Mouse (Mus musculus): ENCODE measurements around the gene Zfp810. TPM values are rescaled to one million over a fixed set of nuclear protein-coding genes. Genes with fewer than 3 reads are reported as not detected.
"Not testable (repeated sequence)": the region's sequence is repeated elsewhere in the genome, so short reads cannot be mapped to it uniquely, and the experiment has no call there.

Zfp810 gene
- polyA plus RNA-seq, 1 experiment from 2014 or later = 32.7 TPM

DNA sequence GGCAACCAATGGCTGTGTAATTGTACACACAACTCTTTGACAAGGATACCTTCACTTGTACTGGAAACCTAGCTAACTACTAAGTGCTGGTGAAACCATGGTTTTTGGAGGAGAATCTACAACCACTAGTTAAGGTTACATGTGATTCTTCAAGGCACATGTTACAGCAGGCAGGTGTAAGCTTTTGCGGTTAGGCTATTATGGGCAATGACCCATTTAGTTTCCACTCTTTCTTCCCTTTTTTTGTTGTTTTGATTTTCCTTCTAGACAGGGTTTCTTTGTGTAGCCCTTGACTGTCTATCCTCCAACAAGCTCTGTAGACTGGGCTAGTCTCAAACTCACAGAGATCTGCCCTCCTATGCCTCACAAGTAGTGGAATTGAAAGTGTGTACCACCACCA lies 17.1 kb upstream of the Zfp810 start:
- ATAC-seq = no peak
- Histone ChIP-seq H3K9ac (ENCODE audit: low read depth, low read length) (no peak overlapping the region), H3K9me3 (replicated peaks; ENCODE audit: control insufficient read depth, low read length, poor library complexity, severe bottlenecking) (no peaks in the 10 kb centered on the region), H3K27me3 (ENCODE audit: control insufficient read depth, insufficient read depth, low read depth, low read length) (no peaks in the 10 kb centered on the region), H3K4me1 (ENCODE audit: control insufficient read depth, insufficient read depth, low read length) (peaks cover 9% of the 10 kb centered on the region; the same call in 1 of the 2 replicates), H3K27ac (ENCODE audit: low read length) (no peak overlapping the region), H3K4me2 (ENCODE audit: low read length) (no peak overlapping the region), H3K4me3 (ENCODE audit: low read depth, low read length) (no peak overlapping the region), H3K36me3 (ENCODE audit: control insufficient read depth, insufficient read depth, low read length) (no peaks in the 10 kb centered on the region)
- 100% methylated on average over 1 of the region's 1 CpGs for WGBS

DNA sequence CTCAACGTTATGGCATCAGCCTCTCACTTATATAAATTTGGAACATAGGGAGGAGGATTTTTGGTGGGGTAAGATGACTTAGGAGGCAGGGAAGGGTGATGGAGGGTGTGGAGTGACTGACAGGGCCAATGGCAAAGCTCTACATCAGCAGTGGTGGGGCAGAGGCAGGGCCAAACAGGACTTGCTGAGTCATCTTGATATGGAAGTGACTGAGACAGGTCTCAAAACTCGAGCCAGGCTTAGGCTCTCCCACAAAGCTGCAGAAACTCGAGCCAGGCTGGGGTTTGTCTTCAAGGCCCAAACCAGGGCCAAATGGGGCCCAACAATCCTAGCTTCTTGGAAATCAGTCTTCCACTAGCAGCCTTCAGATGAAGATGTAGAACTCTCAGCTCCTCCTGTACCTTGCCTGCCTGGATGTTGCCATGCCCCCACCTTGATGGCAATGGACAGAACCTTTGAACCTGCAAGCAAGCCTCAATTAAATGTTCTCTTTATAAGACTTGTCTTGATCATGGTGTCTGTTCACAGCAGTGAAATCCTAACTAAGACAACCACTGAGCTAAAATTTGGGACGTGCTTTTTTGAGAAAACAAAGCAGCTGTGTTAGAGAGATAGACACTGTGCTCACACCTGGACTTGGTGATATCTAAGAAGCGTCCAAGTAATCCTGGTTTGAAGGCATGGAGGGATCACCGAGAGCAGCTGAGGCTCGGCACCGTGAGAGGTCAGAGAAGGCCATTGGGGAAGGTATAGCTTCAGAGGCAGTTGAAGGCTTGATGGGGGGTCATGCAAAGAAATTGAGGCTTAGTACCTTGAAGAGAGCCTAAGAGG lies 15.1 kb upstream of the Zfp810 start:
- no peak overlapping the region for H3K9ac ChIP-seq (ENCODE audit: low read depth, low read length)
- no peak for ATAC-seq
- WGBS = 83% methylated on average over 8 of the region's 8 CpGs

DNA sequence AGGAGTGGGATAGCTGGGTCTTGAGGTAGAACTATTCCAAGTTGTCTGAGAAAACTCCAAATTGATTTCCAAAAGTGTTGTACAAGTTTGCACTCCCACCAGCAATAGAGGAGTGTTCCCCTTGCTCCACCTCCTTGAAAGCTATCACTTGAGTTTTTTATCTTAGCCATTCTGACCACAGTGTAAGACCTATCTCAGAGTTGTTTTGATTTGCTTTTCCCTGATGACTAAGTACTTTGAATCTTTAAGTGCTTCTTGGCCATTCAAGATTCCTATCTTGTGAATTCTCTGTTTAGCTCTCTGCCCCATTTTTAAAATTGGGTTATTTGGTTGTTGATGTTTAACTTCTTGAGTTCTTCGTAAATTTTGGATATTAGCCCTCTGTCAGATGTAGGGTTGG lies 11.7 kb upstream of the Zfp810 start:
- Histone ChIP-seq H3K27ac (ENCODE audit: low read length) (no peak overlapping the region), H3K4me3 (ENCODE audit: low read depth, low read length) (no peak overlapping the region), H3K27me3 (ENCODE audit: control insufficient read depth, insufficient read depth, low read depth, low read length) (no peaks in the 10 kb centered on the region), H3K36me3 (ENCODE audit: control insufficient read depth, insufficient read depth, low read length) (no peaks in the 10 kb centered on the region), H3K9me3 (replicated peaks; ENCODE audit: control insufficient read depth, low read length, poor library complexity, severe bottlenecking) (no peaks in the 10 kb centered on the region; the same call in 1 of the 2 replicates), H3K4me2 (ENCODE audit: low read length) (no peak overlapping the region), H3K9ac (ENCODE audit: low read depth, low read length) (no peak overlapping the region), H3K4me1 (ENCODE audit: control insufficient read depth, insufficient read depth, low read length) (no peaks in the 10 kb centered on the region)
- no peak for ATAC-seq
- 91% methylated on average over 1 of the region's 1 CpGs for WGBS

More for the DNA sequence above, 15.1 kb upstream of the Zfp810 start:
- H3K4me2 ChIP-seq (ENCODE audit: low read length) = no peak overlapping the region
- no peak overlapping the region for H3K4me3 ChIP-seq (ENCODE audit: low read depth, low read length)
- no peaks in the 10 kb centered on the region; the same call in 1 of the 2 replicates for H3K9me3 ChIP-seq (replicated peaks; ENCODE audit: control insufficient read depth, low read length, poor library complexity, severe bottlenecking)
- no peaks in the 10 kb centered on the region for H3K27me3 ChIP-seq (ENCODE audit: control insufficient read depth, insufficient read depth, low read depth, low read length)
- H3K36me3 ChIP-seq (ENCODE audit: control insufficient read depth, insufficient read depth, low read length) = no peaks in the 10 kb centered on the region
- H3K4me1 ChIP-seq (ENCODE audit: control insufficient read depth, insufficient read depth, low read length) = peaks cover 8% of the 10 kb centered on the region; the same call in 1 of the 2 replicates
- no peak overlapping the region for H3K27ac ChIP-seq (ENCODE audit: low read length)

DNA sequence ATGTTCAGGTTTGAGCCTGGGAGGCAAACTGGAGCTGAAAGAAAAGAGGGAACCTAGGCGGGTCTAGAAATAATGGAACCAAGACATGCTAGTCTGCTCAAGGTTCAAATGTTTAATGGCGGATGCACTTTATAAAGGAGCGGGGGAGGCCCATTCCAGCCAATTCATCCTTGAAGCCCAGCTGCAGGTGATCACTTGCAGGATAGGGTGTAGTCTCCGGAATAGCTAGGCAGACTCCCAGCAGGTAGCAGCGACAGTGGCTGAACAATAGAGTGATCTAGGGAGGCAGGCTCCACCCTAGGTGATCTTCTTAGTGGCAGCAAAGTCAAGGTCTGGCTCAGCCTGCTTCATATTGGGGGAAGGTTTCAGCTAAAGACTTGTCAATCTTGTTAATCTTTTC lies 8.6 kb upstream of the Zfp810 start:
- not testable (repeated sequence) for H3K4me2 ChIP-seq (ENCODE audit: low read length); ATAC-seq; H3K36me3 ChIP-seq (ENCODE audit: control insufficient read depth, insufficient read depth, low read length); H3K4me3 ChIP-seq (ENCODE audit: low read depth, low read length); H3K27ac ChIP-seq (ENCODE audit: low read length); H3K4me1 ChIP-seq (ENCODE audit: control insufficient read depth, insufficient read depth, low read length); H3K9me3 ChIP-seq (replicated peaks; ENCODE audit: control insufficient read depth, low read length, poor library complexity, severe bottlenecking); H3K9ac ChIP-seq (ENCODE audit: low read depth, low read length); H3K27me3 ChIP-seq (ENCODE audit: control insufficient read depth, insufficient read depth, low read depth, low read length)
- 67% methylated on average over 5 of the region's 5 CpGs for WGBS

DNA sequence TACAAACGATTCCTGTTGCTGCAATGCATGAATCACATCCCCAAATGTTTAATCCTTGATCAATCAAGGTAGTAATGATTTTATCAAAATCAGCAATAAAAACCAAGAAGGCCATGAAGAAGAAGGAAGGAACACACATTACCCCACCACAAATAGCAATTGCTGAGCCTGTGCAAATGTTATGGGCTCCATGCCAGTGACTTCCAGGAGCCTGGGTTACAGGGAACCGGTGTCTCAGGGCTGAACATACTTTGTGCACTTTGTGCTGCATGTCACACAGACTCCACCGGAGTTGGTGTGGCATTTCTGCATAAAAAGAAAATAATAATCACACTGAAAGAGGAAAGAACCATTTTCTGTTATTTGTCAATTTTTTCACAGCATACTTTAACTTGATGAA lies 6.6 kb upstream of the Zfp810 start:
- 85% methylated on average over 3 of the region's 3 CpGs for WGBS
- Histone ChIP-seq H3K4me1 (ENCODE audit: control insufficient read depth, insufficient read depth, low read length) (no peaks in the 10 kb centered on the region), H3K27me3 (ENCODE audit: control insufficient read depth, insufficient read depth, low read depth, low read length) (no peaks in the 10 kb centered on the region), H3K9me3 (replicated peaks; ENCODE audit: control insufficient read depth, low read length, poor library complexity, severe bottlenecking) (peaks cover 3% of the 10 kb centered on the region; the same call in 1 of the 2 replicates), H3K27ac (ENCODE audit: low read length) (no peak overlapping the region), H3K36me3 (ENCODE audit: control insufficient read depth, insufficient read depth, low read length) (no peaks in the 10 kb centered on the region), H3K9ac (ENCODE audit: low read depth, low read length) (no peak overlapping the region), H3K4me2 (ENCODE audit: low read length) (no peak overlapping the region), H3K4me3 (ENCODE audit: low read depth, low read length) (no peak overlapping the region)
- no peak for ATAC-seq

DNA sequence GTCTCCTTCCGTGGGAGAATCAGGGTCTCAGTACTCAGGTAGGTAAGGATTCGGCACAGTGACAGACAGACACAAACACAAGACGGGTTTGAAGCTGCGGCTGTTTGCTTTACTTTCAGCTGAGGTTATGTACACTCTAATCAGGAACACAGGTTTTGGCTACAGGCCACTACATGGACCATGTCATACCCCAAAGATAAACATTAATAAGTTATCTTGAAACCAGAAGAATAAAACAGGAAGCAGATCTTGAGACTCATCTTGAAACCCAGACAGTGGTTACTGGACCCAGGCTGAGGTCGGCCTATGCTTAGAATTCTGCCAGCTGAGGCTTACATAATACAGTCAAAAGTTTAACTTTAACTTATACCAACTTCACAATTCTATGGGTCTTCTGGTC lies 5.8 kb upstream of the Zfp810 start:
- Histone ChIP-seq H3K27me3 (ENCODE audit: control insufficient read depth, insufficient read depth, low read depth, low read length) (no peaks in the 10 kb centered on the region), H3K4me1 (ENCODE audit: control insufficient read depth, insufficient read depth, low read length) (no peaks in the 10 kb centered on the region), H3K4me3 (ENCODE audit: low read depth, low read length) (no peak overlapping the region), H3K27ac (ENCODE audit: low read length) (no peak overlapping the region), H3K9me3 (replicated peaks; ENCODE audit: control insufficient read depth, low read length, poor library complexity, severe bottlenecking) (peaks cover 3% of the 10 kb centered on the region; the same call in 1 of the 2 replicates), H3K36me3 (ENCODE audit: control insufficient read depth, insufficient read depth, low read length) (no peaks in the 10 kb centered on the region), H3K4me2 (ENCODE audit: low read length) (no peak overlapping the region), H3K9ac (ENCODE audit: low read depth, low read length) (no peak overlapping the region)
- WGBS = 90% methylated on average over 5 of the region's 5 CpGs
- ATAC-seq = no peak

DNA sequence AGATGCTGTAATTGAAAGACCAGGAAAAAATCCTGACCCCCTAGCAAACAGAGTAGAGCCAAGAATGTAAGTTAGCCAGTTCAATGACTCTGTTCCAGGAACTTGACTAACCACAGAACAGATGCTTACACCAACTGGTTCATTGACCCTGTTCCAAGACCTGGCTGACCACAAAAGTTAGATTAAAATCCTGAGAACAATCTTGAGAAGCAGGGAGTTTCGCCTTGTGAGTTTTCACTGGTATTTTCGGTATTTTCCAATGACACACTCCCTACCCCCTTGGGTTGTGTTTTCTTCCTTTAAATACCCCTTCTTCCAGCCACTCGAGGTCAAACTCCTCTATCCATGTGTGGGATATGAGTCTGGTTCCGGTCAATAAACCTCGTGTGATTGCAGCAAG lies 2.2 kb upstream of the Zfp810 start:
- H3K9ac ChIP-seq (ENCODE audit: low read depth, low read length) = no peak overlapping the region
- H3K4me3 ChIP-seq (ENCODE audit: low read depth, low read length) = no peak overlapping the region
- 92% methylated on average over 5 of the region's 5 CpGs for WGBS
- no peak overlapping the region for H3K4me2 ChIP-seq (ENCODE audit: low read length)
- 0 out of 2 replicates have a peak, but pooled peaks cover 3% of the 10 kb centered on the region for H3K9me3 ChIP-seq (replicated peaks; ENCODE audit: control insufficient read depth, low read length, poor library complexity, severe bottlenecking)
- H3K27ac ChIP-seq (ENCODE audit: low read length) = no peak overlapping the region
- peaks cover 7% of the 10 kb centered on the region for H3K4me1 ChIP-seq (ENCODE audit: control insufficient read depth, insufficient read depth, low read length)
- H3K27me3 ChIP-seq (ENCODE audit: control insufficient read depth, insufficient read depth, low read depth, low read length) = no peaks in the 10 kb centered on the region
- no peak for ATAC-seq
- peaks cover 2% of the 10 kb centered on the region; the same call in 1 of the 2 replicates for H3K36me3 ChIP-seq (ENCODE audit: control insufficient read depth, insufficient read depth, low read length)

DNA sequence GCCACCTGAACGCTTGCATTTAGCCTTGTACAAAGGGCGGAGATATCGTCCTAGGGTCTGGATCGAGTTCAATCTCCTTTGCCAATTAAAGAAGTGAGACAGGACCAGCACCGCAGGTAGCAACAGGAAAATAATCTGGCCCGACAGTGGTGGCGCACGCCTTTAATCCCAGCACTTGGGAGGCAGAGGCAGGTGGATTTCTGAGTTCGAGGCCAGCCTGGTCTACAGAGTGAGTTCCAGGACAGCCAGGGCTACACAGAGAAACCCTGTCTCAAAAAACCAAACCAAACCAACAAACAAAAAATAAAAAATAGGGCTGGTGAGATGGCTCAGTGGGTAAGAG lies 443 bp upstream of the Zfp810 start:
- H3K27me3 ChIP-seq (ENCODE audit: control insufficient read depth, insufficient read depth, low read depth, low read length); ATAC-seq; H3K4me1 ChIP-seq (ENCODE audit: control insufficient read depth, insufficient read depth, low read length); H3K9me3 ChIP-seq (replicated peaks; ENCODE audit: control insufficient read depth, low read length, poor library complexity, severe bottlenecking): not testable (repeated sequence)
- 10% methylated on average over 9 of the region's 9 CpGs for WGBS
- Histone ChIP-seq H3K4me2 (ENCODE audit: low read length) (peak overlapping the region; percentile 49), H3K27ac (ENCODE audit: low read length) (peak overlapping the region; percentile 93), H3K4me3 (ENCODE audit: low read depth, low read length) (peak overlapping the region; percentile 88), H3K9ac (ENCODE audit: low read depth, low read length) (peak overlapping the region; percentile 99), H3K36me3 (ENCODE audit: control insufficient read depth, insufficient read depth, low read length) (peaks cover 18% of the 10 kb centered on the region)

DNA sequence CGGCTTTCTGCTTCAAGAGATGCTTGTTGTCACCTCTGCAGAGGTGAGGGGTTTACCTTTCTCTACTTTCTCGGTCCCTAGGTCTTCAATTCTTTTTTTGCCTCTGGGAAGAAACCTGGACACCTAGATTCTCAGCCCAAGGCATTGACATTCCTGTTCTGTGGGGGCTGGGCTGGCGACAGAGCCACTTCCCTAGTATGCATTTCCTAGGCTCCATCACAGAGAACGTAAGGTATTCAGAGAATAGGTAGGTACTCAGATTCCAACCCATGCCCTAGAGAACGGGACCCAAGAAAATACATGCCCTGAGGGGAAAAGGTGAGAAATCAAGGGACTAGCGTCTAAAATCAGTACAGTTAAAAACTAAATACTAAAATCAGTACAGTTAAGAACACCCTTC lies 722 bp downstream of the Zfp810 start:
- Histone ChIP-seq H3K9me3 (replicated peaks; ENCODE audit: control insufficient read depth, low read length, poor library complexity, severe bottlenecking) (no peaks in the 10 kb centered on the region), H3K36me3 (ENCODE audit: control insufficient read depth, insufficient read depth, low read length) (peaks cover 27% of the 10 kb centered on the region), H3K4me2 (ENCODE audit: low read length) (peak overlapping the region; percentile 69), H3K27me3 (ENCODE audit: control insufficient read depth, insufficient read depth, low read depth, low read length) (no peaks in the 10 kb centered on the region), H3K4me3 (ENCODE audit: low read depth, low read length) (peak overlapping the region; percentile 88), H3K9ac (ENCODE audit: low read depth, low read length) (peak overlapping the region; percentile 99), H3K27ac (ENCODE audit: low read length) (peak overlapping the region; percentile 93), H3K4me1 (ENCODE audit: control insufficient read depth, insufficient read depth, low read length) (peaks cover 7% of the 10 kb centered on the region)
- WGBS = 16% methylated on average over 6 of the region's 6 CpGs
- peak; percentile 49; the same call in 1 of the 2 replicates for ATAC-seq

All from midbrain, embryonic 16.5 days (tissue).